Comparison of ENCODE assay signal across 8 mouse cellular contexts in genomic region chr8:80314826-80315225, GRCm38 (mm10).
DNase-seq lines count a peak whose midpoint lies in the region; ATAC-seq and TF ChIP-seq lines count a peak whose summit lies in the region.

No protein-coding gene starts in this region.

- no peak overlapping the region for H3ac ChIP-seq in C2C12 (ENCODE audit: control insufficient read depth, insufficient read length, low read depth)

- peak; percentile 82 for ATAC-seq in forebrain, embryonic 15.5 days (replicated peaks)
- ATAC-seq in kidney, embryonic 14.5 days (ENCODE audit: low FRiP score, low TSS enrichment), result peak; percentile 85

- H3K4me1 ChIP-seq in forebrain, embryonic 15.5 days, result peaks cover 25% of the 10 kb centered on the region
- H3K4me1 ChIP-seq in kidney, embryonic 14.5 days (ENCODE audit: control insufficient read depth, insufficient read depth, low read length), result peaks cover 5% of the 10 kb centered on the region; the same call in 1 of the 2 replicates

- no peak for TF ChIP-seq CTCF in C2C12 (IDR thresholded peaks at IDR 0.05; ENCODE audit: control insufficient read depth, insufficient read depth, insufficient read length)

- H3K79me2 ChIP-seq in C2C12 (ENCODE audit: control insufficient read depth, insufficient read depth), result no peaks in the 10 kb centered on the region

- peaks cover 28% of the 10 kb centered on the region for H3K27me3 ChIP-seq in C2C12 (ENCODE audit: control insufficient read depth, insufficient read depth, insufficient read length)
- H3K27me3 ChIP-seq in forebrain, embryonic 15.5 days, result no peaks in the 10 kb centered on the region
- peaks cover 4% of the 10 kb centered on the region for H3K27me3 ChIP-seq in kidney, embryonic 14.5 days (ENCODE audit: control insufficient read depth, insufficient read depth, low read length)

- DNase-seq in adrenal gland, postnatal 14 days, result peak; percentile 31
- DNase-seq in adrenal gland, adult 18-20 months (ENCODE audit: low spot score in 2 of 2), result no peak
- peak; percentile 70 to 79 for DNase-seq in lung, postnatal 4 days
- DNase-seq in right cerebral cortex, postnatal 10 days (ENCODE audit: low spot score in 2 of 2), result peak; percentile 36 to 58
- no peak for DNase-seq in spleen, postnatal 14 days (ENCODE audit: low spot score in 2 of 2)

- no peaks in the 10 kb centered on the region for H3K36me3 ChIP-seq in C2C12 (ENCODE audit: control insufficient read depth, insufficient read depth)
- H3K36me3 ChIP-seq in forebrain, embryonic 15.5 days, result no peaks in the 10 kb centered on the region
- no peaks in the 10 kb centered on the region for H3K36me3 ChIP-seq in kidney, embryonic 14.5 days (ENCODE audit: control insufficient read depth, insufficient read depth, low read length)

- H3K9ac ChIP-seq in forebrain, embryonic 15.5 days (replicated peaks), result peak overlapping the region; percentile 39
- no peak overlapping the region for H3K9ac ChIP-seq in kidney, embryonic 14.5 days (ENCODE audit: low read depth, low read length)

- 1% methylated on average over 7 of the region's 7 CpGs for WGBS in forebrain, embryonic 15.5 days
- WGBS in kidney, embryonic 14.5 days, result 6% methylated on average over 7 of the region's 7 CpGs

- H3K9me3 ChIP-seq in forebrain, embryonic 15.5 days, result no peaks in the 10 kb centered on the region
- no peaks in the 10 kb centered on the region for H3K9me3 ChIP-seq in kidney, embryonic 14.5 days (ENCODE audit: control insufficient read depth, low read length)

- no peak overlapping the region for H3K4me3 ChIP-seq in C2C12 (ENCODE audit: insufficient read depth, poor library complexity, severe bottlenecking)
- peak overlapping the region; percentile 35 for H3K4me3 ChIP-seq in forebrain, embryonic 15.5 days
- no peak overlapping the region; the same call in 1 of the 2 replicates for H3K4me3 ChIP-seq in kidney, embryonic 14.5 days (ENCODE audit: low read length)

- H3K27ac ChIP-seq in forebrain, embryonic 15.5 days (replicated peaks), result peak overlapping the region; percentile 54; the same call in 1 of the 2 replicates
- peak overlapping the region; percentile 19; the same call in 1 of the 2 replicates for H3K27ac ChIP-seq in kidney, embryonic 14.5 days (ENCODE audit: low read depth, low read length)

- H3K4me2 ChIP-seq in forebrain, embryonic 15.5 days (replicated peaks), result peak overlapping the region; percentile 56
- peak overlapping the region; percentile 44 for H3K4me2 ChIP-seq in kidney, embryonic 14.5 days (replicated peaks; ENCODE audit: low read depth, low read length)

- H3K79me3 ChIP-seq in C2C12 (ENCODE audit: low read depth), result no peaks in the 10 kb centered on the region

TF ChIP-seq in C2C12, 6 proteins besides CTCF, POLR2A, EP300 and RAD21:
- TF ChIP-seq MAX (IDR thresholded peaks at IDR 0.05) (peak; percentile 61), MYOG (IDR thresholded peaks at IDR 0.05; ENCODE audit: control insufficient read depth, extremely low read depth, insufficient read length) (no peak), FOSL1 (IDR thresholded peaks at IDR 0.05; ENCODE audit: insufficient read depth, low read length, poor library complexity, severe bottlenecking) (no peak), MYOD1 (IDR thresholded peaks at IDR 0.05; ENCODE audit: control insufficient read depth, insufficient read length, low read depth) (peak; percentile 29)

Comparison
In these comparisons a context has a peak if more than half of its experiments do, and no peak if none do; other contexts are left out.
1. DNase-seq: peak in adrenal gland, postnatal 14 days (single experiment), lung, postnatal 4 days (2 of 2) and right cerebral cortex, postnatal 10 days (2 of 2); none in adrenal gland, adult 18-20 months (0 of 2) and spleen, postnatal 14 days (0 of 2).